Mouse (Mus musculus) monocyte, adult 5-6 weeks (primary cell): Measurements from ENCODE around the gene Bbc3. TPM values are rescaled to one million over a fixed set of nuclear protein-coding genes. Genes with fewer than 3 reads are reported as not detected.
"Not testable (repeated sequence)": the region's sequence is repeated elsewhere in the genome, so short reads cannot be mapped to it uniquely, and the experiment has no call there.

Source experiments
- ATAC-seq: fragments of 153-309, 156-312 bp; replicated peaks from 2 replicates; pipeline ENCODE4 v1.8.0; 2017; ENCODE audit warnings: mild to moderate bottlenecking; ENCODE audit not compliant: low TSS enrichment, insufficient number of reproducible peaks, severe bottlenecking, poor library complexity, low FRiP score
- total RNA-seq: library from RNA; stranded (forward); fragments of 200-1000, 200-491, 200-594 nt; gene quantifications from 3 replicates; pipeline ENCODE4 v1.2.3, GENCODE M21; 2017

Gene Bbc3
- total RNA-seq, 1 experiment from 2014 or later, result 30.1 TPM

- peak; percentile 81 for ATAC-seq
These were observed 21.9 kb upstream of the Bbc3 start, which contains the start of gene Ccdc9 for GRCm38 (mm10) chr7:16286026-16286961. Gene Ccdc9, minus strand, starts transcription at chr7:16286795.

- ATAC-seq, result no peak
These were observed 21.2 kb upstream of the Bbc3 start for GRCm38 (mm10) chr7:16287016-16287415.

- ATAC-seq, result no peak
These were observed 20.4 kb upstream of the Bbc3 start for GRCm38 (mm10) chr7:16287791-16288190.

GRCm38 (mm10) chr7:16294346-16294745 lies 13.8 kb upstream of the Bbc3 start:
- no peak for ATAC-seq

- peak; percentile 84 for ATAC-seq
These were observed 13.4 kb upstream of the Bbc3 start for GRCm38 (mm10) chr7:16294837-16295236.

GRCm38 (mm10) chr7:16295321-16295900 lies 12.8 kb upstream of the Bbc3 start:
- peak; percentile 63 for ATAC-seq

- ATAC-seq, result no peak
These were observed 12.0 kb upstream of the Bbc3 start for GRCm38 (mm10) chr7:16296146-16296545.

GRCm38 (mm10) chr7:16296766-16297390 lies 11.3 kb upstream of the Bbc3 start:
- peak; percentile 66 for ATAC-seq

GRCm38 (mm10) chr7:16297616-16298015 lies 10.6 kb upstream of the Bbc3 start:
- ATAC-seq, result no peak

GRCm38 (mm10) chr7:16298927-16299326 lies 9.3 kb upstream of the Bbc3 start:
- no peak for ATAC-seq

- ATAC-seq, result peak; percentile 52
These were observed 8.7 kb upstream of the Bbc3 start for GRCm38 (mm10) chr7:16299419-16300035.

- not testable (repeated sequence) for ATAC-seq
These were observed 1.1 kb upstream of the Bbc3 start for GRCm38 (mm10) chr7:16307141-16307540.

GRCm38 (mm10) chr7:16308555-16309317 lies 543 bp downstream of the Bbc3 start:
- ATAC-seq, result peak; percentile 3; the same call in 1 of the 2 replicates

GRCm38 (mm10) chr7:16309318-16310019 lies 1.3 kb downstream of the Bbc3 start:
- ATAC-seq, result peak; percentile 4; the same call in 1 of the 2 replicates

- ATAC-seq, result peak; percentile 18; the same call in 1 of the 2 replicates
These were observed 1.9 kb downstream of the Bbc3 start for GRCm38 (mm10) chr7:16310020-16310520.

- ATAC-seq, result no peak
These were observed 2.6 kb downstream of the Bbc3 start for GRCm38 (mm10) chr7:16310521-16311452.
